Mouse (Mus musculus) urinary bladder, adult 2 months (tissue): ENCODE measurements around the gene Lyrm9. TPM values are rescaled to one million over a fixed set of nuclear protein-coding genes. Genes with fewer than 3 reads are reported as not detected.

Source experiments
- DNase-seq: peaks from one replicate; pipeline ENCODE4 v3.0.0; 2022; ENCODE audit warnings: low spot score
- polyA plus RNA-seq: library from polyadenylated mRNA; depleted of rRNA; stranded (reverse); fragments of >200 nt; gene quantifications from 2 replicates; pipeline ENCODE4 v1.2.3, GENCODE M21; 2012

Lyrm9 gene
- polyA plus RNA-seq, 1 experiment, result 21.3 TPM

DNA sequence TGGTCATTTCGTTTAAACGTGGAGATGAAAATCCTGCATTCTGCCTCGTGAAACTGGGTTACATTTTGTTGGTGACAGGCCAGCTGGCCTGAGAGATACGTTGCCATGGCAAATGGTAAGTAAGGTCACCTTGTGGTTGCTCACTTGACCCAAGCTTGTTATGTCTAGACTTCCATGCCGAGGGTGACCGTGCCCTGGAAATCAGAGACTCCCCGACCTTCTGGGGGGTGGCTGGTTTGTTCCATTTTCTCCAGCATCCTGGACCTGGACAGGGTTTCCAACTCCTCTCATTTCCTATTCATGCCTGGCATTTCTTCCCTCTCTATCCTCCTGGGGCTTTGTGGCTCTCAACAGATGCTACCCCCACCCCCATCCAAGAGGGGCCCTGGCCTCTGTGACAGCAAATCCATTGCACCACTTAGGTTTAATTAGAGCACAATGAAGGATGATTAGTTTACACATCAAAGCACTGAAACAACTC lies 11.9 kb upstream of the Lyrm9 start:
- DNase-seq, result no peak

DNA sequence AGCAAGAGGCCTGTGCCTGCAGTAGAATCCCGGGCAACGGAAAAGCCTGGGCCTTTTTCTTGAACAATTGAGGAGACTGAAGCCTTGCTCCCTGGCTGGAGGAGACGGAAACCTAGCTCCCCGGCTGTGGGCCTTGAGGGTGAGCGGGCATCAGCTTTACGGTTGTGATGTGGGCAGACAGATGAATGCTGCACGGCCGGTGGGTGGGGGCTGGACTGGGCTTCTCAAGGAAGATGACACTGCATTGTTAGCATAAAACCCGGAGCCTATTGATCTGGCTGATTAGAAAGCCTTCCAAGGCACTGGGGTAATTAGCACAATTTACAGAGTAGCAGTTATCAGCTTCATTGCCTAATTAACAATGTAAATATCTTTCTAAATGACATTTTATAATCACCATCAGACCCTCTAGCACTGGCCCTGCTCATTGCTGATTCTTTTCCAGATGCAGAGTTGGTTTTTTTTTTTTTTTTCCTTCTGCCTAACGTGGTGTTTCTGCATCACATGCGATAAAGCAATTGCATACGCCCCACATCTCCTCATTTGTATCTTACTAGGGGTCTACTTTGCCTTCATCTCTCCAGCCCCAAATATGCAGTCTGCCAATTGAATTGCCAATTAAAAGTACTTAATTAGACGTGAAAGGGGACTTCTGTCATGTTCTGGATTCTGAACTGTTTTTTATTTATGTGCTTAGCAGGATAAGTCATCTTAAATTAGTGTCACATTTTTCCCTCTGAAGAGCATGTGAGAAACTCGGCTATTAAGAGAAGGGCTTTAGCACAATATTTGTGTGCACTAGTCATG lies 10.2 kb upstream of the Lyrm9 start:
- no peak for DNase-seq

DNA sequence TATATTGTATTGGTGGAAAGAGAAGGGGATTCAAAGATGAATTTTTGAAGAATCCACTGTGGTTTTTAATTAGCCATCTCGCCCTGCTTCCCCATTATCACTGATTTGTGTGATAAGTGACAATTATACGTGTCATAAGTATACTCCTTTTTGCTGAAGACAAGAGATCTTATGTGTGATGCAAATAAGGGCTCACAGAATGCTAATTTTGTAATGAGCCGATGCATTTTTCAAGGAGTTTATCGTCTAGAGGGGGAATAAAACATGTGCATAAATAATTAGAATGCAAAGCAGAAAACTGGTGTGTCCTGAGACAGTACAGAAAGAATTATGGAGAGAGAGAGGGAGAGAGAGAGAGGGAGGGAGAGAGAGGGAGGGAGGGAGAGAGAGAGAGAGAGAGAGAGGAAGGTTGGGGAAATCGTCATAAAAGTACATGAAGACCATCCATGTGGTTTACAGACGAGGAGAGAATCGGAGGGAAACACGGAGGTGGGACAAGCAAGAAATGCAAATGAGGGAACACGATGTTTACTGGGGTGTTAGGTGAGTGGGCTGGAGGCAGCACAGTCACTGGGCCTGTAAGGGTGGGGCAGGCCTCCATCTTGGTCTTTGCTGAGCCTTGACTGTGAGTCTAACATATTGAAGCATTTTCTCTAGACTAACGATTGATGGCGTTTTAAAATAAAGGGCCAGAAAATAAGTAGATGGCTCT lies 8.9 kb upstream of the Lyrm9 start:
- no peak for DNase-seq

DNA sequence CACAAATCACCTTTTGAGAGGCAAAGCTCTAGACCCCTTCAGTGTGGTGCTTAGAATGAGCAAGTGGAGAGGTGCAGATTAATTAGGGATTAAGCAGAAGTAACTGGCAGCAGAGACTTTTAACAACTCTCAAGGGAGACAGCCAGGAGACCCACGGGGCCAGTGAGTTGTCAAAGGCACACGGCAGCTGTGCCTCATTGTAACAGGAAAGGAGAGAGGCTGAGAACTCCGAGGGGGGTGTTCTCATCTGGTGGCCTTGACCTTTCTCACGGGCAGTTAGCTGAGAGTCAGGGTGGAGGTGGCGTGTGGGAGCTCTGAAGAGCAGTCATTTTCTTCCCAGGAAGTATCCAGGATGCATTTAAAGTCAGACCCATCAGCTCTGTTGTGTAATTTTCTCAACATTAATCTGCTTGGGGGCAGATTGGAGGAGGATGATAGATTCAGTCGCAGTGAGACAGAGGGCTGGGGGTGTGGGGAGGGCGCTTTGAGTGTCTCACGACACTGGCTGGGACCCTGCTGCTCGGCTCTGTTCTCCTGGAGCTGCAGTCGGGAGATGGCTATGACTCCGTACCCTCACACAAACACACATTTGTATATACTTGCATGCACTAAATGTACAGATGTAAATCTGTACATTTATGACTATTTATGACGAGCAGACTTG lies 5.9 kb upstream of the Lyrm9 start:
- no peak for DNase-seq

DNA sequence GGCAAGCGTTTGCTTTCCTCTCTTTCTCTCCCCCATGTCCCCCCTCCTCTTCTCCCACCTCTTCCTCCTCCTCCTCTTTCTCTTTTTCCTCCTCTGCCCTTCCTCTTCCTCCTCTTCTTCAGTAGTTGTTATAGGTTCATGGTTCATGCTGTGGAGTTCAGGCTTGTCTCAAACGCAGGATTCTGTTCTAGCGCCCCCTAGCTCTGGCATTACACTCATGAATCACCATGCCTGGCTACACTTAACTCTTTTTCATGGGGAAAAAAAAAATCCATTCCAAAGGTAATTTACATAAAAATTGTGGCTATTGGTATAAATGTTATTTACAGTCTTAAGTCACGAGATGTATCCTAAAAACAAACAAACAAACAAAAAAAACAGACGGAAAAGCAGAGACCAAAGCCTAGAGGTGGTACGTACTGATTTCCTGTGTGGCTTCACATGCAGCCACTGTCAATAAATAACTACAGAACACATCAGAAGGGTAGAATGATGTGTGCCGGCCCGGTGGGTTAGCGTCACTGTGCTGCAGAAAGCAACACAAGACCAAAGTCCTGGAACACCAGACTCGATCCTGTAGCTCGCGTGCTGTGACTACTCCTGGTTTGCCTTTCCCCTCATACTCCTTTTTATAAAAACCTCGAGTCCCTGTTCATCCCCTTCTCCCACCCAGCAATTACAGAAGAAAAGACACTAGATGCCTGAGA lies 3.4 kb upstream of the Lyrm9 start:
- no peak for DNase-seq

DNA sequence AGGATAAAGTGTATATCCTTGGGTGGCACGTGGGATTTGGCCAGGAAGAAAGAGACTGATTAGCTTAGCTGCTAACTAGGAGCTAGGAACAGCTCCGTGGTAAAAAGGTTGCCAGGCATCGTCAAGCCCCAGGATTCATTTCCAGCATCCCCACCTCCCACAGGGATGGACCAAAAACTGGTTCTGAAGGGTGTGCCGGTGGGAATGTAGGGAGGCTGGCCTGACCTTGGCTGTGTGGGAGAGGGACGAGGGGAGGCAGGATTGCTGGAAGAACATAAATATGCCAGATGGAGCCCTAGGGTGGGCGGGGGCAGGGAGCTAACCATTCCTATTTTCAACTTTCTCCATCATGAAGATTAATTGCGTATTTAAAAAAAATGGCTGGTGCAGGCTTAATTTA lies 1.2 kb downstream of the Lyrm9 start:
- no peak for DNase-seq

DNA sequence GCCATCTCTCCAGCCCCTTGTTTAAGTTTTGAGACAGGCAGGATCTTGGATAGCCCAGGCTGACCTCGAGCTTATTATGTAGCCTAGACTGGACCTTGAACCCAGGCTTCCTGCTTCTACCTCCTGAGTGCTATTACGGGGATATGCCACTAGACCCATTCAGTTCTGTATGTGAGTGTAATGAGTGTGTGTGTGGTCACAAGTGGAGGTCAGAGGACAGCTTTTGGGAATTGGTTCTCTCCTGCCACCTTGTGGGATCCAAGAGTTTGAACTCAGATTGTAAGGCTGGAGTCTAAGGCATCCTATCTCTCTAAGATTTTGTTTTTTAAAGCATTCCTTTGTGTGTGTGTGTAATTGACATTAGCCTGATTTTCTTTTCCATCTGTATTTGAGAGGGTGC lies 2.0 kb downstream of the Lyrm9 start:
- DNase-seq, result no peak

DNA sequence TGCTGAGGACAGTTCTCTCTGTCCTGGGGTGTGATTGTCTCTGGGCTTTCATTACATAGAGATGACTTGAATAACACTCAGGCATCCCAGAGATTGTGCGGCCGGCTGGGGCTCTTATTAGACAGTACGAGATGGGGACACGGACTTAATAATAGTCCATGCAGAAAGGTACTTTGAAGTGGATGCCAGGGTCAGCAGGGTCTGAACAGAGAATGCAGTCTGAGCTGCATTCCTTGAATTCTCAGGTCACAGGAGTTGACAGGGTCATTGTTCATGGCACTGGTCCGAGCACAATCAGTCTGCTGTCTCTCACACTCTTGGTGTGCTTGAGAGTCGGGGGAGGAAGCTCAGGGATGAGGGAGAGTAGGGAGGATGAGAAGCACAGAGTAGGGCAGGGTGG lies 3.0 kb downstream of the Lyrm9 start:
- no peak for DNase-seq

DNA sequence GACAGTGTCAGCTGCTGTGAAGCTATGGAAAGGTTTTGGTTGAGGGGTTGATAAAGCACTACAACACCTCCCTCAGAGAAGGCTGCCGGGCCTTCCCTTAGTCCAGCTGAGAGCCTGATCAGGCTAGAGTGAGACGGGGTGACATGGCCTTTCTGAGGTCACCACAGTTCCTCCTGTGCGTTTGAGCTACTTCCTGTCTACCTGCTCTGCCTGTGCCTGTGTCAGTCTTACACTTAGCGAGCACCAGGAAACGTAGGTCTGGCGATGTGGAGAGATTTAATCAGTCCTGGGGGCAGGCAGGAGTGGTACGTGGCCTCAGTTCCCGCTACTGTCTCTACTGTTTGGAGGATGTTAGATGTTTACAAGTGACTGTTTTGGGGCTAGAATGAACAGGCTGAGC lies 3.8 kb downstream of the Lyrm9 start:
- DNase-seq, result no peak

DNA sequence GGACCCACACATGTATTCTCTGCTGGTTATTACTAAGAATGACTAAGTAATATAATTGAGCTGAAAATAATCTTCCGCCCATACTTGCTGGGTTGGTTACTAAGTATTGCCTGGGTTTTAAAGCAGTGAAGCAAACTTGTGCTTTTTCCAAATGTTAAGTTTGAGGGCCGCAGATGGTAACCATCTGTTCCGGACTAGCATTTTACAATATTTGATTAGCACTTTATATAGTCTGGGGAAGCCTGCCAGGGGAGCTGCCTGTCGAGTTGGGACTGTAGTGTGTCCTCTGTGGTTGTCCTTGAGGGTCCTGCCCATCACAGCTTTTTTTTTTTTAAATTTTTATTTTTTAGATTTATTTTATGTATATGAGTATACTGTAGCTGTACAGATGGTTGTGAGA lies 5.3 kb downstream of the Lyrm9 start:
- DNase-seq, result no peak

DNA sequence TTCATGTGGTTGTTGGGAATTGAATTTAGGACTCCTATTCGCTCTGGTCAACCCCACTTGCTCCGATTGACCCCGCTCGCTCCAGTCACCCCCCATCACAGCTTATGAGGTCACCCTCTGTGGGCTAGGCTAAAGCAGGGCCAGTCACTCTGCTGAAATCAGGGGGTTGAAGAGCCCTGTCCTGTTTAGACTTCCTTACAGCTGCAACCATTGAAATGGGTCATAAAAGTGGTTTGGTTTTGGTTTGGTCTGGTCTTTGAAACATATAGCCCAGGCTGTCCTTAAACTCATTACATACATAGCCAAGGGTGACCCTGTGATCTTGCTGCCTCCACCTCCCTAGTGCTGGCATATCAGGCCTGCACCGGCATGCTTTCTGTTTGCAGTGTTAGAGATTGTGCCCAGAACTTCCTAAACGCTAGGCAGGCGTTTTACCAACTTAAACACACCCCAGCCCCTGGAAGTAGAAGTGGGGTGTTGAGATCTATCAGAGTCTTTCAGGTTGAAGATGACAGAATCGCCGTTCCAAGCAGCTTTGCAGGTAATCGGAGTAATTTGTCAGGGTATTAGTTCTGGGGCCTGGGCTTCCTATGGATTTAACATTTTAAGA lies 5.8 kb downstream of the Lyrm9 start:
- DNase-seq, result no peak

DNA sequence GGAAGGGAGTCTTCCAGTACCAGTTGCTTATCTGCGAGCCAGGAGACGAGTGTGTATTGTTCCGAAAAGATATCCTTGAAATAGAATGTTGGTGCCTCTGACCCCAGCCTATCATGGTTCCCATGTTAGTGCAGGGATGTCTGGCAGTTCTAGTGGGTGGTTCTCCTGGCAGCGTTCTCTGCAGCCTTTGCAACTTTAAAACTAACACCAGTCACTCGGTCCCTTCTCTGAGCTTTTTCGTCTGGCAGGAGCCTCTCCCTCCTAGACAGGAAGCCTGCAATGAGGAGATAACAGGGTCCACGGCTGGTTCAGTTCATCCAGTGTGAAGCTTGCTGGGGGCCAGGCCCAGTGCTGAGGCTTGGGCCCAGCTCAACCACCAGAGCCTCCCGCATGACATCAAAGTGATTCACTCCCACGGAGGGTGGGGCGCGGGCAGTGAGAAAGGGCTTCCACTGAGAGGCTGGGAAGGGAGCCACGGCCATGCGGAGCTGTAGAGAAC lies 6.5 kb downstream of the Lyrm9 start:
- DNase-seq, result no peak

DNA sequence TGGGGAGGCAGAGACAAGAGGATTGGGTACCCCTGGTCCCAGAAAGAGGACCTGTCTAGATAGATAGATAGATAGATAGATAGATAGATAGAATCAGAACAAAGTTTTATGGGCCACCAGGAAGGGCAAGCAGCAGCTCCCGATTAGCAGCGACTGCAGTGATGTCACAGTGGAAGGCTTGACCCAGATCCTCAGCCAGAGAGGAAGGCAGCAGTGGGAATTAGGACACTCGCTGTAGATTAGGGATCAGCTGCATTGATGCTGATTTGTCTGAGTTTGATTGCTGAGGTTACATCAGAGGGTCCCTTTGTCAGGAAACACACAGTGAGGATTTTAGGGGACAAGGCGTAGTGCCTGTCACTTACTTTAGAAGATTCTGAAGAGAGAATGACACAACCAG lies 10.1 kb downstream of the Lyrm9 start:
- DNase-seq, result no peak

DNA sequence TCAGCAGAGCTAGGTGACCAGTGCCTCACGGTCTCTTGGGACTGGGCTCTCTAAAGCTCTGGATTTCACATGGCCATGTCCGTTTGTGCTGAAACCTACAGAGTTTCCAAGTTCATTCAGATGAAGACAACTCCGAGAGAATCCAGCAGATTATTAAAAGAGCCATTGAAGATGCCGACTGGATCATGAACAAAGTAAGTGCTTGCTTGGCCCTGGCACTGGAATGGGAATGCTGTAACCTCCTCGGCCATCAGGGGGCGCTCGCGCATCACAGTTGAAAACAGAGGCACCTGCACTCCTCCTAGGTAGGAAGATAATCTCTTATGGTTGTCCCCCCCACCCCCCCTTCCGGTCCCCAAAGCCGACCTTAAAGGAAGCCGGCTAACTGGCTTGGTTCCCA lies 11.6 kb downstream of the Lyrm9 start:
- peak; percentile 56 for DNase-seq

DNA sequence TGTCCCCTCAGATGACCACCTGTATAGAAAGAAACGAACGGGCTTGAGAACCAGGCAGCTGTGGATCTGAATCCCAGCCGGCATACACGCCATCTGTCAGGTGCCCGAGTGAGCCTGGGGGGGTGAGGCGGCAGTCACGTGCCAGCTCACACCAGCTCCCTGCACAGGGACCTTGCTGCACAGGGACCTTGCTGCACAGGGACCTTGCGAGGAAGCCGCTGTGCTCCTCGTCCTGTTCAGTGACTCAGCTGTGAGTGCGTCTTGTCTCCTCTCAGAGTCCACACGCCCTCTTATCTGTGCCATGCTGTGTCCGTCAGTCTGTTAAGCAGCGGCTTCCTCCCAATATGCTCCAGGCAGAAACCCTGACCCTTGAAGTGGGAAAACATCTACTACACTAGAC lies 13.1 kb downstream of the Lyrm9 start:
- no peak for DNase-seq

DNA sequence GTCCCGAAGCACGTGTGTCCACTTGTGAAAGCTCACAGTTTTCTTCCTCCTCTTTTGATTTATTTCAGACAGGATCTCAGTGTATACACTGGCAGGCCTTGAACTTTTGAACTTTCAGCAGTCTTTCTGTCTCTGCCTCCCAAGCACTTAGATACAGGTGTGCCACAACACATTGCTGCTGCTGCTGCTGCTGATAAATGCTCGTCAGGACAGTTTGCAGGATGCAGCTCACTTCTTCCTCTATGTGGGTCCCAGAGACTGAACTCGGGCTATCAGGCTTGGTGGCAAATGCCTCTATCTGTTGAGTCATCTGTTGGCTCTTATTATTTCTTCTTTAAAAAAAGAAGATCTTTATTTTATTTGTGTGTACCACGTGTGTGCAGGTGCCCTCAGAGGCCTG lies 13.8 kb downstream of the Lyrm9 start:
- DNase-seq, result no peak

DNA sequence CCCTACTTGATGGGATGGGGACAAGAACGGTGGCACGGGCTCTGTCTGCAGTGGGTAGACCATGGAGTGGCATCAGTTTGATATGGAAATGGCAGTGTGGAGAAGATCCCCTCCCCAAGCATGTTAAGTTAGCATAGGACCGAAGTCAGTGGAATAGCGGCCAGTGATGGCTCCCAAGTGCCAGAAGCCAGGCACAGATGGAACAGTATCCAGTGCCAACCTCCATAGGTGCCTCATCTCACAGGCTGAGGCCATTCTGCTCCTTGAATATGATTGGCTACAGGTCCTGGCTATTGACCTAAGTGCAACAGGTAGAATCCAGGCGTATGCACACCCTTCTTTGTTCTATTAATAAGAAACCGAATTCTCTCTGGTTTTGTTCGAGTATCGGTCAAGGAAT lies 15.6 kb downstream of the Lyrm9 start:
- DNase-seq, result no peak

DNA sequence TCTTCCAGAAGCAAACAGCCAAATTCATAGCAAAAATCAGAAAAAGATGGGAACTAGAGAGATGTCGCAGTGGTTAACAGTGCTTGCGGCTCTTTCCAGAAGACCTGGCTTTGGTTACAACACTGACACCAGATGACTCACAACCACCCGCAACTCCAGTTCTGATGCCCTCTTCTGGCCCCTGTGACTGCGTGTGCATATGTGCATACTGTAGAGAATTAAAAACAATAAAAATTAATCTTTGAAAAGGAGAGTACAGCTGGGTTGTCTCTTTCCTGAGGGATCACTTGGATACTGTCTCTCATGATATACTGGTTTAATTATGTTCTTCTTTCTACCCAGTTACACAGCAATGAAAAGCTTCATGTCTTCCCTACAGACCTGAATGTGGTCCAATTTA lies 20.2 kb downstream of the Lyrm9 start:
- no peak for DNase-seq

DNA sequence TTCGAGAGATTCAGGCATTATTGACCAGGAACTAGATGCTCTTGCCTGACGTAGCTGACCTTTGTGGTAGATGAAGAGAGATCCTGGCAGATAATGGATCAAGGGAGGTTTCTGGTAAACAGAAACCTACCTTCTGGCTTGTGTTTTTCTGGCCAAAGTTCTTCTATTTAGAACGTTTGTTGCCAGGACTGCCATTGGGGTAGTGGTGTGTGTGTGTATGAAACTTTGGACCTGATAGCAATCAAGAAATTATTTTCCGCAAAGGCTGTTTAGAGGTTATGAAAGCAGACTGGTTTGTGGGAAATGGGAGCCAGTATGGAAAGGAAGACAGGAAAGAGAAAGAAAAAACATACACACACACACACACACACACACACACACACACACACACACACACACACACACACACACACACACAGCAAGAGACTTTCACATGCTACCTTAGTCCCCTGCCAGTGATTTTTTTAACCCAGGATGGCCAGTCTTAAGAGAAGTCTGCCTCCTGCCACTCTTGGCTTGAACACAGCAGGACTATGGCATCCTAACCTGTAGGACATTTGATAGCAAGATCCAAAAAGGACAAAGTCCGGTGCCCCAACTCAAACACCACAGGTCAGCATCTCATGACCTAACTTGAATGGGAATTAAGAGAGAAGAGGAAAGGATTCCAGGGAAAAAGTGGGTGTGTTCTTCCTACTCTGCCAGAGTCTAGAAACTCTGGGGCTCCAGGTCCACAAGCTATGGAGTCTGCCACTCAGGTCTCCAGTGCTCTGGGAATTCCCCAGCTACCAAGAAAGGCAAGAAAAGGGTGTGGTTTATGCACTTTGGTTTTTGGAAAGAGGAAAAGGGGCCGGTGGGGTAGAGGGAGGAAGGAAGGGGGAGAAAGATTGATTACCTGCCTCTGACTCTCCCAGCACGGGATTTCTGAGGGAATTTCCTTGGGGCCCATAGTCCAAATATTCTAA lies 21.8 kb downstream of the Lyrm9 start:
- DNase-seq, result no peak

DNA sequence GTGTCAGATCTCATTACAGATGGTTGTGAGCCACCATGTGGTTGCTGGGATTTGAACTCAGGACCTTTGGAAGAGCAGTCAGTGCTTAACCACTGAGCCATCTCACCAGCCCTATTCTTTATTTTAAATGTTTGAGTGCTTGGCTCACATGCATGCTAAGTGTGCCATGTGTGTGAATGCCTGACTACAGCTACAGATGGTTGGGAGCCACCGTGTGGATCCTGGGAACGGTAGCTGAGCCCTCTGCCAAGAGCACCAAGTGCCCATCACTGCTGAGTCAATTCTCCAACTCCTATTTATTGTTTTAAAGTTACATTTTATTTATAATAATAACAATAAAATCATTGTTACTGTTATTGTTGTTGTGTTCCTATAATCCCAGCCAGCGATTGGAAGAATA lies 23.5 kb downstream of the Lyrm9 start:
- no peak for DNase-seq
